Mouse (Mus musculus): ENCODE results near the gene Fam69b. TPM values are rescaled to one million over a fixed set of nuclear protein-coding genes. Genes with fewer than 3 reads are reported as not detected.

Gene Fam69b
- polyA plus RNA-seq, 1 experiment: 10.3 TPM

- no peak overlapping the region for H3K4me3 ChIP-seq (ENCODE audit: control insufficient read depth, low read depth, low read length)
- H3K36me3 ChIP-seq (ENCODE audit: control insufficient read depth, insufficient read depth, low read length): no peaks in the 10 kb centered on the region
- TF ChIP-seq POLR2A (IDR thresholded peaks at IDR 0.05; ENCODE audit: control insufficient read depth, low read depth, low read length) (no peak), CTCF (IDR thresholded peaks at IDR 0.05; ENCODE audit: control insufficient read depth, insufficient read depth, insufficient replicate concordance, low read depth, low read length) (no peak)
- no peak overlapping the region for H3K27ac ChIP-seq (ENCODE audit: control insufficient read depth, insufficient read depth, low read depth, low read length)
- H3K4me1 ChIP-seq (ENCODE audit: control insufficient read depth, insufficient read depth, low read length): no peaks in the 10 kb centered on the region; the same call in 1 of the 2 replicates
- no peaks in the 10 kb centered on the region for H3K27me3 ChIP-seq (ENCODE audit: control insufficient read depth, insufficient read depth, low read length)
Observed at GRCm38 (mm10) chr2:26610526-26610925, 17.7 kb upstream of the Fam69b start.

GRCm38 (mm10) chr2:26611054-26611453 is 17.2 kb upstream of the Fam69b start:
- no peaks in the 10 kb centered on the region for H3K36me3 ChIP-seq (ENCODE audit: control insufficient read depth, insufficient read depth, low read length)

GRCm38 (mm10) chr2:26611896-26612295 is 16.4 kb upstream of the Fam69b start:
- Histone ChIP-seq H3K4me3 (ENCODE audit: control insufficient read depth, low read depth, low read length) (no peak overlapping the region), H3K36me3 (ENCODE audit: control insufficient read depth, insufficient read depth, low read length) (no peaks in the 10 kb centered on the region), H3K27me3 (ENCODE audit: control insufficient read depth, insufficient read depth, low read length) (no peaks in the 10 kb centered on the region), H3K4me1 (ENCODE audit: control insufficient read depth, insufficient read depth, low read length) (no peaks in the 10 kb centered on the region; the same call in 1 of the 2 replicates), H3K27ac (ENCODE audit: control insufficient read depth, insufficient read depth, low read depth, low read length) (no peak overlapping the region)
- TF ChIP-seq POLR2A (IDR thresholded peaks at IDR 0.05; ENCODE audit: control insufficient read depth, low read depth, low read length) (no peak), CTCF (IDR thresholded peaks at IDR 0.05; ENCODE audit: control insufficient read depth, insufficient read depth, insufficient replicate concordance, low read depth, low read length) (no peak)

More at GRCm38 (mm10) chr2:26611054-26611453, 17.2 kb upstream of the Fam69b start:
- Histone ChIP-seq H3K27me3 (ENCODE audit: control insufficient read depth, insufficient read depth, low read length) (no peaks in the 10 kb centered on the region), H3K4me3 (ENCODE audit: control insufficient read depth, low read depth, low read length) (no peak overlapping the region), H3K27ac (ENCODE audit: control insufficient read depth, insufficient read depth, low read depth, low read length) (no peak overlapping the region), H3K4me1 (ENCODE audit: control insufficient read depth, insufficient read depth, low read length) (no peaks in the 10 kb centered on the region; the same call in 1 of the 2 replicates)
- no peak for TF ChIP-seq CTCF (IDR thresholded peaks at IDR 0.05; ENCODE audit: control insufficient read depth, insufficient read depth, insufficient replicate concordance, low read depth, low read length)

- TF ChIP-seq POLR2A (IDR thresholded peaks at IDR 0.05; ENCODE audit: control insufficient read depth, low read depth, low read length): no peak
- no peak for TF ChIP-seq CTCF (IDR thresholded peaks at IDR 0.05; ENCODE audit: control insufficient read depth, insufficient read depth, insufficient replicate concordance, low read depth, low read length)
- no peaks in the 10 kb centered on the region for H3K4me1 ChIP-seq (ENCODE audit: control insufficient read depth, insufficient read depth, low read length)
- no peak overlapping the region for H3K27ac ChIP-seq (ENCODE audit: control insufficient read depth, insufficient read depth, low read depth, low read length)
- H3K27me3 ChIP-seq (ENCODE audit: control insufficient read depth, insufficient read depth, low read length): no peaks in the 10 kb centered on the region
- H3K36me3 ChIP-seq (ENCODE audit: control insufficient read depth, insufficient read depth, low read length): no peaks in the 10 kb centered on the region
- no peak overlapping the region for H3K4me3 ChIP-seq (ENCODE audit: control insufficient read depth, low read depth, low read length)
Observed at GRCm38 (mm10) chr2:26614903-26615302, 13.4 kb upstream of the Fam69b start.

GRCm38 (mm10) chr2:26615459-26616124 is 12.7 kb upstream of the Fam69b start:
- no peaks in the 10 kb centered on the region for H3K4me1 ChIP-seq (ENCODE audit: control insufficient read depth, insufficient read depth, low read length)
- no peaks in the 10 kb centered on the region for H3K27me3 ChIP-seq (ENCODE audit: control insufficient read depth, insufficient read depth, low read length)
- H3K27ac ChIP-seq (ENCODE audit: control insufficient read depth, insufficient read depth, low read depth, low read length): no peak overlapping the region
- no peak overlapping the region for H3K4me3 ChIP-seq (ENCODE audit: control insufficient read depth, low read depth, low read length)
- TF ChIP-seq CTCF (IDR thresholded peaks at IDR 0.05; ENCODE audit: control insufficient read depth, insufficient read depth, insufficient replicate concordance, low read depth, low read length): no peak
- TF ChIP-seq POLR2A (IDR thresholded peaks at IDR 0.05; ENCODE audit: control insufficient read depth, low read depth, low read length): no peak
- H3K36me3 ChIP-seq (ENCODE audit: control insufficient read depth, insufficient read depth, low read length): no peaks in the 10 kb centered on the region

- TF ChIP-seq POLR2A (IDR thresholded peaks at IDR 0.05; ENCODE audit: control insufficient read depth, low read depth, low read length) (no peak), CTCF (IDR thresholded peaks at IDR 0.05; ENCODE audit: control insufficient read depth, insufficient read depth, insufficient replicate concordance, low read depth, low read length) (no peak)
Observed at GRCm38 (mm10) chr2:26617331-26617730, 10.9 kb upstream of the Fam69b start.

GRCm38 (mm10) chr2:26617928-26618327 is 10.3 kb upstream of the Fam69b start:
- H3K4me3 ChIP-seq (ENCODE audit: control insufficient read depth, low read depth, low read length): no peak overlapping the region
- H3K27me3 ChIP-seq (ENCODE audit: control insufficient read depth, insufficient read depth, low read length): no peaks in the 10 kb centered on the region
- H3K4me1 ChIP-seq (ENCODE audit: control insufficient read depth, insufficient read depth, low read length): no peaks in the 10 kb centered on the region

More at GRCm38 (mm10) chr2:26617331-26617730, 10.9 kb upstream of the Fam69b start:
- Histone ChIP-seq H3K36me3 (ENCODE audit: control insufficient read depth, insufficient read depth, low read length) (no peaks in the 10 kb centered on the region), H3K27ac (ENCODE audit: control insufficient read depth, insufficient read depth, low read depth, low read length) (no peak overlapping the region), H3K4me1 (ENCODE audit: control insufficient read depth, insufficient read depth, low read length) (no peaks in the 10 kb centered on the region), H3K4me3 (ENCODE audit: control insufficient read depth, low read depth, low read length) (no peak overlapping the region), H3K27me3 (ENCODE audit: control insufficient read depth, insufficient read depth, low read length) (no peaks in the 10 kb centered on the region)

More at GRCm38 (mm10) chr2:26617928-26618327, 10.3 kb upstream of the Fam69b start:
- TF ChIP-seq CTCF (IDR thresholded peaks at IDR 0.05; ENCODE audit: control insufficient read depth, insufficient read depth, insufficient replicate concordance, low read depth, low read length) (no peak), POLR2A (IDR thresholded peaks at IDR 0.05; ENCODE audit: control insufficient read depth, low read depth, low read length) (no peak)
- Histone ChIP-seq H3K36me3 (ENCODE audit: control insufficient read depth, insufficient read depth, low read length) (no peaks in the 10 kb centered on the region), H3K27ac (ENCODE audit: control insufficient read depth, insufficient read depth, low read depth, low read length) (no peak overlapping the region)
